Mouse (Mus musculus) heart, adult 11 months (tissue): ENCODE measurements around the gene Olfr767.
A peak's percentile ranks its signal among the peaks of the same experiment; 100 is the strongest.
"Not testable (repeated sequence)": the region's sequence is repeated elsewhere in the genome, so short reads cannot be mapped to it uniquely, and the experiment has no call there.

Experiments
- DNase-seq: peaks from one replicate; pipeline ENCODE4 v3.0.0; 2022

Gene Olfr767

DNA sequence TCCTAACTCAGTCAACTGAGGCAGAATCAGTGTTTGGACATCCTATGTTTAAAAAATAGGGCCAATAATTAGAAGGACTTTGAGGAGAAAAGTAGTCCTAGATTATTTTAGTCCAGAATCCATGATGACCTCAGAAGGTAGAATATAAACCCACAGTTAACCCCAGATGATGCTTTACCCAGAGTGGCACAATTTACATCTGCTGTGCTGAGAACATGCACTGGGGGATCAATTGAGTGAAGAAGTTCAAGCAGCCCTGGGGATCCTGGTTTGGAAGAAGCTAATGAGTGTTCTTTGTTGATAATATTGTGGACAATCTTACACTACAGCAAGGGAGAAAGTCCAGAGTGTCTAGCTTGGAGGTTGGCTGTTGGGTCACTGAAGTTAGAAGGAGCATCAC is at the start of gene Olfr767:
Gene Olfr767, minus strand, starts transcription at position 101 of the 400 bp plus-strand sequence.
- not testable (repeated sequence) for DNase-seq

DNA sequence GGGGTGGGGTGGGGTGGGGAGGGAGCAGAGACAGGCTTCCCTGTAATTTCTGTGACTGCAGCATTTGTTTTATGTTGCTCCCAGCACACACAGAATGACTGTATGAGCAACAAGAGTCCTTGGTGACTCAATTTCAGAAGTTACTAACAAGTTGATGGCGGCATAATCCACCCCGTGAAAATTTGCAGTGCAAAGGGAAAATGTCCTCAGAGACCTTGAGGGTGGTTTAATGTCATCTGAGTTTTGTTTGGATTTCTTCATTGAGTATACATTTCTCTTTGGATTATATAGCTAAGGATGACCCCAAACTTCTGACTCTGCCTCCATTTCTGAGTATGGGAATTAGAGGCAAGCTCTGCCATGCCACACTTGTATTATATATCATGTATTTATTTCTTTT is 35.1 kb upstream of the Olfr767 start, which contains the start of gene Olfr769:
Gene Olfr769, minus strand, starts transcription at position 101 of the 400 bp plus-strand sequence.
- DNase-seq, result no peak

DNA sequence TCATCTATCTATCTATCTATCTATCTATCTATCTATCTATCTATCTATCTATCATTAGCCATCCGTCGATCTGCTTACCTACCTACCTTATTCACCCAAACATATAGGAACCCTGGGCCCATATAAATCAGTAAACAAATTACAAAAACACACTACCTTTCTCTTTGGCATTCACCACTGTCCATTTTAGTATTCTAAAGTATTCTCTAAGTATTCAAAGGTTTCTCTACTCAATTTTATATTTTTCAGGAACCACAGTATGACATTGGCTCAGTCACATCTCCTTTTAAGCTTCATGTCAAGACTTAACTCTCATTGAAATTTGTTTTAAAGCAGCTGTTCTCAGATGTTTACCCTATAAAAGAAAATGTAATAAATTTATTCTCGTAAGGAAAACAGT is 32.4 kb upstream of the Olfr767 start:
- no peak for DNase-seq

DNA sequence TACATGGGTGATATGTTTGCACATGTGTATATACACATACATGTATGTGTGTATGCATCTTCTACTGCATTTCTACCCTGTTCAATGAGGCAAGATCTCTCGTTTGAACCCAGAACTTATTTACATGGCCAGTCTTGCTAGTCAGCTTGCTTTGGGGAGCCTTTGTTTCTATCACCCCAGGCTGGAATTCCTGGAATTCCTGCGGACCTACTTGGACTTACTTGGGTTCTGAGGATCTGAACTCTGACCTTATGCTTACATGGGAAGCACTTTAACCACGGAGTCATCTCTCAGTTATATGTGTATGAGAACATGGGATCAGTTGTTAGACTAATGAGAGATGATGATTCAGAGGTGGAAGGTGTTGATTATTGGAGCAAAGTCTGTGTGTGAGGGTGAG is 18.5 kb upstream of the Olfr767 start:
- no peak for DNase-seq

DNA sequence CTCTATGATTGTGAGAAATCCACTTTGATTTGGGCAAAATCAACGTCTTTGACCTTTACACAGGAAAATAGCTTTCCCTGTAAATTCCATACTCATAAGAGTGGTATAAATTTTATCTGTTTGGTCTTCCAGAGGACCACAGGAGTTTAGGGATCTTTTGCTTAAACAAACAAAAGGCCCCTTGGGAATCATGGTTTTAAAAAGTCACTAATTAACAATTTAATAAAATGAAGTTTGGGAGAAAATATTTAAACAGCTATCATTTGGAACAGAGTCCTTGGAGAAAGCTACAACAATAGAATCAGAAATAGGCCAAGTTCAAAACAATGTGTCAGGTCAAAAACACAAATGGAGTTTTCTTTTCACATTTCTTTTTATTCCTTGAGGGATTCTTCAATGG is 16.6 kb upstream of the Olfr767 start, which contains the start of gene Olfr768:
Gene Olfr768, minus strand, starts transcription at position 101 of the 400 bp plus-strand sequence.
- DNase-seq, result no peak

DNA sequence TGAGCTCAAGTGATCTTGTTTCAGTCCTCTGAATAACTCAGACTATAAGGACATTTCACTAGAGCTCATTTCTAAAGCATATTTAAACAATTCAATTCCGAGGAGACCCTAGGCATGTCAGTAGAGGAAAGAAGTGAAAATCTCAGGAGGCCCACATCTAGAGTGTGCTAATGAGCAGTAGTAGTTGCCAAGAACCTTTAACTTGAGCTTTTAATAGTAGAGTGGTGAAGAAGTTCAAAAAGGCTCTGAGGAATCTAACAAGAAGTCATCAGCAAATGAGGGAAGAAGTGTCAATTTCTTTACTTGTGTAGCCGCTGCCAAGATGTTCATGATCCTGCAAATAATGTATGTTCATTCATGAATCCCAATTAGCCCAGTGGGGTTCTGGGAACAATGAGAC is 13.8 kb downstream of the Olfr767 start, which contains the start of gene Olfr766-ps1:
Gene Olfr766-ps1, minus strand, starts transcription at position 101 of the 400 bp plus-strand sequence.
- DNase-seq, result no peak

DNA sequence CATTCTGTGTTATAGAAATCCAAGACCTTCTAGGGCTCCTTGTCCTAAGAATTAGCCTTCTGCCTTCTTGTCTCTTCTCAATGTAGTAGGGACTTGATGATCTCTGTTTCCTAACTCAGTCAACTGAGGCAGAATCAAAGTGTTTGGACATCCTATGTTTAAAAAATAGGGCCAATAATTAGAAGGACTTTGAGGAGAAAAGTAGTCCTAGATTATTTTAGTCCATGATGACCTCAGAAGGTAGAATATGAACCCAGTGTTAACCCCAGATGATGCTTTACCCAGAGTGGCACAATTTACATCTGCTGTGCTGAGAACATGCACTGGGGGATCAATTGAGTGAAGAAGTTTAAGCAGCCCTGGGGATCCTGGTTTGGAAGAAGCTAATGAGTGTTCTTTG is 32.8 kb downstream of the Olfr767 start, which contains the start of gene Olfr765:
Gene Olfr765, minus strand, starts transcription at position 101 of the 400 bp plus-strand sequence.
- not testable (repeated sequence) for DNase-seq

DNA sequence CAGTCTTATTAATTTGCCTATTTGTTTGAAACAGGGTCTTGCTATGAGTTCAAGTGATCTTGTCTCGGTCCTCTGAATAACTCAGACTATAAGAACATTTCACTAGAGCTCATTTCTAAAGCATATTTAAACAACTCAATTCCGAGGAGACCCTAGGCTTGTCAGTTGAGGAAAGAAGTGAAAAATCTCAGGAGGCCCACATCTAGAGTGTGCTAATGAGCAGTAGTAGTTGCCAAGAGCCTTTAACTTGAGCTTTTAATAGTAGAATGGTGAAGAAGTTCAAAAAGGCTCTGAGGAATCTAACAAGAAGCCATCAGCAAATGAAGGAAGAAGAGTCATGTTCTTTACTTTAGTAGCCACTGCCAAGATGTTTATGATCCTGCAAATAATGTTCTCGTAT is 42.9 kb downstream of the Olfr767 start, which contains the start of gene Olfr764-ps1:
Gene Olfr764-ps1, minus strand, starts transcription at position 101 of the 400 bp plus-strand sequence.
- DNase-seq, result peak; percentile 43

DNA sequence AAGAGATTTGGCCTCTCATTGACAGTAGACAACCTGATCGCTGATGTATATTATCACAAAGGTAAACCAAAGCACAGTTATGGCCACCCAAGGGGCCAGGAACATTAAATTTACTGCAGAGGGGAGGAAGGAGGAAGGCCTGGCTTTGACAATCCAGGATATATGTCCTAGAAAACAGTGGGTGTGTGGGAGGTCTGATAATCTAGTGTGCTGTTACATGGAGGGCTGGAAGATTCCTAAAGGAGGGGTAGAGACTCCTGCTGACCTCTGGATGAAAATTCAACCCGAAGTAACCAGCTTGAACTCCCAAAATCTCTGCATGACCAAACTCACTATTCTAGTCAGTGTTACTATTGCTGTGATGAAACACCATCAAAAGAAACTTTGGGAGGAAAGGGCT is 54.4 kb downstream of the Olfr767 start:
- no peak for DNase-seq

DNA sequence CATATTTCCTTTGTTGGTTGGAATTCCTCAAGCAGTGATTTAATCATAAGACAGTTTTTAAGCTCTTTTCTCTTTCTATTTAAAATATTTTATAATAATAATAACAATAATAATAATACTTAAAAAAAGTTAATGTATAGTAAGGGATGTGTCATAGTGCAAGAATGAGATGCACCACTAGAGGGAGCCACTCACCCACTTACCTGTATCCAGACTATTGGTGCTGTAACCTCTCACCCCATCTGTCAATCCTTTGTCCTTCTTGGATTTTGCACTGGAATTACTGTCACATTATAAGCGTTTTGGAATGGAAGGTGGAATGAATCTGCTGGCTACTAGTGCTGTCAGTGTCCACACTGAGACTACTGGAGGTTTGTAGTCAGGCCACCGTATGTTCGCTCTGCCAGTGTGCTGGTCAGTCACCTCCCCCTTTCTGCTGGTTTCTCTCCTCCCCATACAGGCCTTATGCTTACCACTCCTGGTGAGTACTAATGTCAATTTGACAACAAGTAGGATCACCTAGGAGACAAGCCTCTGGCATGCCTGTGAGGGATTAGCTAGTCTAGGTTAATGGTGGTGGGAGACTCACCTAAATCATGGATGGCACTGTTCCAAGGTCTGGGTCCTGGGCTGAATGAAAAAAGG is 56.6 kb downstream of the Olfr767 start:
- DNase-seq, result no peak
